8 mouse cellular contexts compared by ENCODE assay signal in the genomic region with DNA sequence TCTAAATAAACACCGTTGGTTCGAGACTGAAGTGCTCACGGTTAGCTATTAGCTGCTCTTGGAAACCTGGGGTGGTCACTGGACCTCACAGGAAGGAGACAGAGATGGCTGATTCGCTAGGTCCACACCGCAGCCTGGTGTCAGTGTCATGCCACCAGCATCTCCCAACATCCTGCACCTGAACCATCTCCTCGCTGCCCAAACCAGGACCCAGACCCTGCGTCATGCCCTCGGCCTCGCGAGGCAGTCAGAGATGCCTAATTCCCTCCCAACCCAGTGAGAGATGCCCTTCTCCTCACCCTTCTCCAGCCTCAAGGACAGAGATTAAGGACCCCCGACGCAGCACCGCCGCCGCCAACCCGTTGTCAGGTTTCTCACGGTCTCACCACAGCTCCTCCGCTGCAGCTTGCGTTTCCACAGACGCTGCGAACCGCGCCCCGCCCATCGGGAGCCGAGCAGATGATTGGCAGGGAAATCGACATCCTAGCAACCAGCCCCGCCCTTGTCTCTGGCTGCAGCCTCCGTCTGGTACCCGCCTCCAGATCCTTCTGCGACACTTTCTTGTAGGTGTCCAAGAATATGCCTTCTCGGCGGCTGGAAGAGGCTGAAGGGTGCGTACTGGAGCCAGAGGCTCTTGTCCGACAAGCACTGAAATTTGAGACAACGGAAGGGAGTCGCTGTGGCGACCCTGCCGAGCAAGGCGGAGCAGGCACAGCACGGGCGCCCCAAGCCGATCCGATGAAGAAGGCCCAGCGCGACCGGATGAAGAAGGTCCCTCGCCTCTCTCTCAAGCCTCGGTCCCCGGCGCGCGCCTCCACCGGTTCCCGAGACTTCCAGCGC. TPM values are rescaled to one million over a fixed set of nuclear protein-coding genes. Genes with fewer than 3 reads are reported as not detected.
DNase-seq lines count a peak whose midpoint lies in the region; ATAC-seq and TF ChIP-seq lines count a peak whose summit lies in the region.

A gene (minus strand): TSS at position 434 of the 840 bp plus-strand sequence.
A gene (plus strand): TSS at position 738 of the 840 bp plus-strand sequence.

- peak; percentile 98 for ATAC-seq in erythroid progenitor cell, adult 5-6 weeks (replicated peaks; ENCODE audit: low FRiP score, poor library complexity, severe bottlenecking)
- peak; percentile 99 for ATAC-seq in heart, embryonic 12.5 days (ENCODE audit: insufficient number of reproducible peaks, low FRiP score)
- ATAC-seq in kidney, postnatal 0 days (replicated peaks; ENCODE audit: low FRiP score, low read depth), result peak; percentile 98
- peak; percentile 98 for ATAC-seq in liver, embryonic 11.5 days (replicated peaks; ENCODE audit: low FRiP score)
- peak; percentile 97 for ATAC-seq in stomach, embryonic 14.5 days (ENCODE audit: insufficient number of reproducible peaks, insufficient read depth, low FRiP score, low read depth)

- TF ChIP-seq CTCF in kidney, postnatal 0 days (IDR thresholded peaks at IDR 0.05; ENCODE audit: low read depth), result no peak

- peak within 1 kb of the TSS; percentile 87 for H3K9ac ChIP-seq in heart, embryonic 12.5 days
- peak within 1 kb of the TSS; percentile 89 for H3K9ac ChIP-seq in kidney, postnatal 0 days (ENCODE audit: low read depth, low read length)
- peak within 1 kb of the TSS; percentile 92 for H3K9ac ChIP-seq in liver, embryonic 11.5 days (ENCODE audit: low read depth, low read length)
- peak within 1 kb of the TSS; percentile 87 for H3K9ac ChIP-seq in stomach, embryonic 14.5 days (replicated peaks; ENCODE audit: low read depth, low read length)

- H3K27me3 ChIP-seq in heart, embryonic 12.5 days (replicated peaks), result peaks cover 14% of the 10 kb centered on the region
- no peaks in the 10 kb centered on the region for H3K27me3 ChIP-seq in kidney, postnatal 0 days (ENCODE audit: insufficient read depth, low read length)
- peaks cover 4% of the 10 kb centered on the region for H3K27me3 ChIP-seq in liver, embryonic 11.5 days (replicated peaks; ENCODE audit: control insufficient read depth, insufficient read depth, low read length)
- no peaks in the 10 kb centered on the region for H3K27me3 ChIP-seq in stomach, embryonic 14.5 days (ENCODE audit: control insufficient read depth, insufficient read depth, low read length)

- peak within 1 kb of the TSS; percentile 89 for H3K4me3 ChIP-seq in heart, embryonic 12.5 days
- peak within 1 kb of the TSS; percentile 79 for H3K4me3 ChIP-seq in kidney, postnatal 0 days (replicated peaks; ENCODE audit: low read depth, low read length)
- peak within 1 kb of the TSS; percentile 88 for H3K4me3 ChIP-seq in liver, embryonic 11.5 days (ENCODE audit: low read depth, low read length)
- peak within 1 kb of the TSS; percentile 91 for H3K4me3 ChIP-seq in stomach, embryonic 14.5 days (ENCODE audit: low read depth, low read length)

- H3K27ac ChIP-seq in heart, embryonic 12.5 days (ENCODE audit: poor library complexity, severe bottlenecking), result peak within 1 kb of the TSS; percentile 91
- peak within 1 kb of the TSS; percentile 86 for H3K27ac ChIP-seq in kidney, postnatal 0 days
- H3K27ac ChIP-seq in liver, embryonic 11.5 days (ENCODE audit: low read depth, low read length), result peak within 1 kb of the TSS; percentile 23; the same call in 1 of the 2 replicates
- peak within 1 kb of the TSS; percentile 64 for H3K27ac ChIP-seq in stomach, embryonic 14.5 days (ENCODE audit: low read length)

- WGBS in heart, embryonic 12.5 days, result 1% methylated on average over 56 of the region's 56 CpGs
- WGBS in kidney, postnatal 0 days, result under 1% methylated on average over 56 of the region's 56 CpGs
- 2% methylated on average over 56 of the region's 56 CpGs for WGBS in liver, embryonic 11.5 days
- WGBS in stomach, embryonic 14.5 days, result 1% methylated on average over 56 of the region's 56 CpGs

- peak within 1 kb of the TSS; percentile 92 for H3K4me2 ChIP-seq in heart, embryonic 12.5 days
- peak within 1 kb of the TSS; percentile 81 for H3K4me2 ChIP-seq in kidney, postnatal 0 days (ENCODE audit: low read length)
- peak within 1 kb of the TSS; percentile 90 for H3K4me2 ChIP-seq in liver, embryonic 11.5 days
- peak within 1 kb of the TSS; percentile 81 for H3K4me2 ChIP-seq in stomach, embryonic 14.5 days (replicated peaks; ENCODE audit: low read depth, low read length)

- peaks cover 13% of the 10 kb centered on the region for H3K36me3 ChIP-seq in heart, embryonic 12.5 days
- H3K36me3 ChIP-seq in kidney, postnatal 0 days (ENCODE audit: insufficient read depth, low read length), result 0 out of 2 replicates have a peak, but pooled peaks cover 3% of the 10 kb centered on the region
- no peaks in the 10 kb centered on the region for H3K36me3 ChIP-seq in liver, embryonic 11.5 days (ENCODE audit: control insufficient read depth, insufficient read depth, low read length)
- peaks cover 8% of the 10 kb centered on the region for H3K36me3 ChIP-seq in stomach, embryonic 14.5 days (ENCODE audit: control insufficient read depth, insufficient read depth, low read length)

- H3K4me1 ChIP-seq in heart, embryonic 12.5 days (replicated peaks), result peaks cover 11% of the 10 kb centered on the region
- H3K4me1 ChIP-seq in kidney, postnatal 0 days (replicated peaks; ENCODE audit: insufficient read depth, low read length), result no peaks in the 10 kb centered on the region
- H3K4me1 ChIP-seq in liver, embryonic 11.5 days (replicated peaks; ENCODE audit: control insufficient read depth, insufficient read depth, low read length), result peaks cover 11% of the 10 kb centered on the region; the same call in 1 of the 2 replicates
- H3K4me1 ChIP-seq in stomach, embryonic 14.5 days (ENCODE audit: control insufficient read depth, insufficient read depth, low read length), result peaks cover 12% of the 10 kb centered on the region

- no peaks in the 10 kb centered on the region for H3K9me3 ChIP-seq in heart, embryonic 12.5 days (replicated peaks)
- H3K9me3 ChIP-seq in kidney, postnatal 0 days (replicated peaks; ENCODE audit: low read length), result no peaks in the 10 kb centered on the region
- no peaks in the 10 kb centered on the region for H3K9me3 ChIP-seq in liver, embryonic 11.5 days (ENCODE audit: control insufficient read depth, low read length)
- H3K9me3 ChIP-seq in stomach, embryonic 14.5 days (ENCODE audit: control insufficient read depth, low read depth, low read length), result no peaks in the 10 kb centered on the region

- DNase-seq in CD4-positive helper T cell, adult 2 months (ENCODE audit: low read depth, low spot score), result peak; percentile 98
- DNase-seq in brain, embryonic 18.5 days (ENCODE audit: low read depth, low spot score), result peak; percentile 95
- DNase-seq in kidney, postnatal 0 days (ENCODE audit: low spot score), result peak; percentile 99
- peak; percentile 94 for DNase-seq in liver, embryonic 11.5 days (ENCODE audit: low spot score)
- peak; percentile 99 for DNase-seq in naive thymus-derived CD4-positive, alpha-beta T cell, adult 2 months (ENCODE audit: low read depth)

RNA-seq across cellular contexts. Expression of the first gene that starts in this region (rescaled TPM):
- not detected in 2 replicates for total RNA-seq in erythroid progenitor cell, adult 5-6 weeks (2015; ENCODE audit: low replicate concordance)
- not detected in 2 replicates for total RNA-seq in erythroid progenitor cell, adult 5-6 weeks (2017; ENCODE audit: low replicate concordance)
- 0.88 and 1.3 TPM in 2 replicates for polyA plus RNA-seq in heart, embryonic 12.5 days (2016; fragmentation: Nextera tagmentation; extraction: Ambion mirVana)
- 1.5 and 1.7 TPM in 2 replicates for polyA plus RNA-seq in kidney, postnatal 0 days (2015; fragmentation: Nextera tagmentation; extraction: Ambion mirVana)
- 0.05 and 0.63 TPM in 2 replicates for polyA plus RNA-seq in liver, embryonic 11.5 days (2014; fragmentation: Nextera tagmentation; extraction: Ambion mirVana)
- polyA plus RNA-seq in stomach, embryonic 14.5 days (2014; fragmentation: Nextera tagmentation; extraction: Ambion mirVana), result 3.1 and 3.4 TPM in 2 replicates

RNA-seq across cellular contexts. Expression of the second gene that starts in this region (rescaled TPM):
- total RNA-seq in erythroid progenitor cell, adult 5-6 weeks (2015; ENCODE audit: low replicate concordance), result 5.4 and 9.2 TPM in 2 replicates
- total RNA-seq in erythroid progenitor cell, adult 5-6 weeks (2017; ENCODE audit: low replicate concordance), result 3.5 and 15.9 TPM in 2 replicates
- polyA plus RNA-seq in heart, embryonic 12.5 days (2016; fragmentation: Nextera tagmentation; extraction: Ambion mirVana), result 19.6 and 20.1 TPM in 2 replicates
- 18.9 and 19.6 TPM in 2 replicates for polyA plus RNA-seq in kidney, postnatal 0 days (2015; fragmentation: Nextera tagmentation; extraction: Ambion mirVana)
- 21.9 and 24.2 TPM in 2 replicates for polyA plus RNA-seq in liver, embryonic 11.5 days (2014; fragmentation: Nextera tagmentation; extraction: Ambion mirVana)
- 30.2 and 32.6 TPM in 2 replicates for polyA plus RNA-seq in stomach, embryonic 14.5 days (2014; fragmentation: Nextera tagmentation; extraction: Ambion mirVana)

Comparison
In these comparisons a context has a peak if more than half of its experiments do, and no peak if none do; other contexts are left out.
1. Peak in every context shown above with its lines: DNase-seq, ATAC-seq, H3K4me3 ChIP-seq and H3K27ac ChIP-seq.
2. H3K27ac ChIP-seq: peak in every context shown above with its lines; median percentile 91 in heart, embryonic 12.5 days; 86 in kidney, postnatal 0 days; 64 in stomach, embryonic 14.5 days; 23 in liver, embryonic 11.5 days.